Mouse (Mus musculus): ENCODE results near the gene Yars.

Yars gene

GRCm38 (mm10) chr4:129227985-129228381 is 38.4 kb downstream of the Yars start:
- WGBS: 26% methylated on average over 8 of the region's 8 CpGs

- WGBS: 86% methylated on average over 8 of the region's 8 CpGs
Measured at GRCm38 (mm10) chr4:129230926-129231325, 41.4 kb downstream of the Yars start.

GRCm38 (mm10) chr4:129231594-129232450 is 42.3 kb downstream of the Yars start:
- WGBS: 79% methylated on average over 12 of the region's 12 CpGs

- 95% methylated on average over 9 of the region's 9 CpGs for WGBS
Measured at GRCm38 (mm10) chr4:129232561-129233360, 43.2 kb downstream of the Yars start.

GRCm38 (mm10) chr4:129234488-129234887 is 44.9 kb downstream of the Yars start:
- WGBS: 85% methylated on average over 7 of the region's 7 CpGs

GRCm38 (mm10) chr4:129235147-129235546 is 45.6 kb downstream of the Yars start:
- 89% methylated on average over 3 of the region's 3 CpGs for WGBS

- 89% methylated on average over 8 of the region's 8 CpGs for WGBS
Measured at GRCm38 (mm10) chr4:129236236-129236813, 46.8 kb downstream of the Yars start.

- 23% methylated on average over 21 of the region's 21 CpGs for WGBS
Measured at GRCm38 (mm10) chr4:129237843-129238441, 48.4 kb downstream of the Yars start.

GRCm38 (mm10) chr4:129238579-129239016 is 49.0 kb downstream of the Yars start:
- 4% methylated on average over 23 of the region's 23 CpGs for WGBS

- under 1% methylated on average over 29 of the region's 29 CpGs for WGBS
Measured at GRCm38 (mm10) chr4:129239075-129239474, 49.5 kb downstream of the Yars start.

- WGBS: 35% methylated on average over 7 of the region's 7 CpGs
Measured at GRCm38 (mm10) chr4:129241898-129242297, 52.3 kb downstream of the Yars start.

- 76% methylated on average over 4 of the region's 4 CpGs for WGBS
Measured at GRCm38 (mm10) chr4:129242327-129242726, 52.8 kb downstream of the Yars start.

GRCm38 (mm10) chr4:129242761-129243160 is 53.2 kb downstream of the Yars start:
- 75% methylated on average over 4 of the region's 4 CpGs for WGBS

GRCm38 (mm10) chr4:129244802-129245201 is 55.2 kb downstream of the Yars start:
- WGBS: 58% methylated on average over 4 of the region's 4 CpGs

- WGBS: 61% methylated on average over 15 of the region's 15 CpGs
Measured at GRCm38 (mm10) chr4:129246360-129247301, 57.1 kb downstream of the Yars start.

- 18% methylated on average over 24 of the region's 24 CpGs for WGBS
Measured at GRCm38 (mm10) chr4:129247381-129248242, 58.1 kb downstream of the Yars start.

- 2% methylated on average over 50 of the region's 74 CpGs for WGBS
Measured at GRCm38 (mm10) chr4:129248243-129248767, 58.7 kb downstream of the Yars start.

GRCm38 (mm10) chr4:129249288-129249687 is 59.7 kb downstream of the Yars start:
- 84% methylated on average over 7 of the region's 7 CpGs for WGBS

- WGBS: 64% methylated on average over 15 of the region's 15 CpGs
Measured at GRCm38 (mm10) chr4:129250759-129251481, 61.4 kb downstream of the Yars start.
